26 mouse cellular contexts compared by ENCODE assay signal in genomic region chr12:103946243-103946642, GRCm38 (mm10). TPM values are rescaled to one million over a fixed set of nuclear protein-coding genes. Genes with fewer than 3 reads are reported as not detected.
DNase-seq lines count a peak whose midpoint lies in the region; ATAC-seq and TF ChIP-seq lines count a peak whose summit lies in the region.
"Had no signal": no experiment of that assay in that cellular context is flagged by ENCODE, and none has a peak within 500 bp of the region (broad histone marks: within the 10 kb centered on the region; RNA-seq: fewer than 3 reads in every experiment).

No protein-coding gene starts in this region.

- 27% methylated on average over 4 of the region's 4 CpGs for WGBS in liver, adult 2 months
- 70% methylated on average over 4 of the region's 4 CpGs for WGBS in liver, embryonic 12.5 days (ENCODE audit: insufficient replicate concordance)
- 61% methylated on average over 4 of the region's 4 CpGs for WGBS in liver, postnatal 0 days (ENCODE audit: insufficient replicate concordance)
- WGBS in liver, embryonic 11.5 days, result 77% methylated on average over 4 of the region's 4 CpGs

- no peak overlapping the region for H3K4me2 ChIP-seq in liver, embryonic 12.5 days
- no peak overlapping the region for H3K4me2 ChIP-seq in liver, postnatal 0 days (ENCODE audit: low read depth, low read length)
- no peak overlapping the region for H3K4me2 ChIP-seq in liver, embryonic 11.5 days

- H3K9ac ChIP-seq in liver, adult 2 months (ENCODE audit: low read depth, low read length), result no peak overlapping the region
- H3K9ac ChIP-seq in liver, embryonic 12.5 days, result no peak overlapping the region
- no peak overlapping the region for H3K9ac ChIP-seq in liver, postnatal 0 days (replicated peaks)
- H3K9ac ChIP-seq in liver, embryonic 11.5 days (ENCODE audit: low read depth, low read length), result no peak overlapping the region

- no peak for ATAC-seq in liver, embryonic 12.5 days
- peak; percentile 29; the same call in 1 of the 2 replicates for ATAC-seq in liver, postnatal 0 days
- no peak for ATAC-seq in liver, embryonic 11.5 days (replicated peaks; ENCODE audit: low FRiP score)
- ATAC-seq: activated CD4-positive, CD25-positive, alpha-beta regulatory T cell, adult 4 months; CD4-positive, CD25-positive, alpha-beta regulatory T cell, adult 4 months; Patski had no signal

- no peaks in the 10 kb centered on the region for H3K4me1 ChIP-seq in liver, adult 2 months (ENCODE audit: control insufficient read depth, insufficient read depth, low read length)
- H3K4me1 ChIP-seq in liver, embryonic 12.5 days, result no peaks in the 10 kb centered on the region
- no peaks in the 10 kb centered on the region for H3K4me1 ChIP-seq in liver, postnatal 0 days (ENCODE audit: insufficient read depth)
- H3K4me1 ChIP-seq in liver, embryonic 11.5 days (replicated peaks; ENCODE audit: control insufficient read depth, insufficient read depth, low read length), result no peaks in the 10 kb centered on the region

- H3K27ac ChIP-seq in liver, adult 2 months (replicated peaks; ENCODE audit: insufficient read depth, low read depth, low read length), result no peak overlapping the region
- H3K27ac ChIP-seq in liver, embryonic 12.5 days, result no peak overlapping the region
- no peak overlapping the region for H3K27ac ChIP-seq in liver, postnatal 0 days (ENCODE audit: low read depth)
- H3K27ac ChIP-seq in liver, embryonic 11.5 days (ENCODE audit: low read depth, low read length), result no peak overlapping the region

- H3K4me3 ChIP-seq in liver, adult 2 months (ENCODE audit: insufficient read depth, low read depth, low read length), result no peak overlapping the region
- no peak overlapping the region for H3K4me3 ChIP-seq in liver, embryonic 12.5 days
- H3K4me3 ChIP-seq in liver, postnatal 0 days (ENCODE audit: low read depth, low read length), result no peak overlapping the region
- no peak overlapping the region for H3K4me3 ChIP-seq in liver, embryonic 11.5 days (ENCODE audit: low read depth, low read length)

- peak; percentile 64 for DNase-seq in heart, adult 11 months
- no peak for DNase-seq in heart, adult 9 months (ENCODE audit: low spot score in 2 of 2)
- DNase-seq in liver, adult 2 months (ENCODE audit: extremely low read depth, low read depth, low spot score), result no peak
- DNase-seq in liver, postnatal 0 days, result peak; percentile 27
- DNase-seq in liver, embryonic 11.5 days (ENCODE audit: low spot score), result no peak
- DNase-seq: adrenal gland, adult 2 months; adrenal gland, adult 8-10 months; adrenal gland, postnatal 10 days; adrenal gland, postnatal 14 days; adrenal gland, postnatal 25 days; adrenal gland, postnatal 36 days; B cell, adult 2 months; cerebellum, adult 11 months; cerebellum, adult 11-12 months; cerebellum, adult 18-20 months had no signal

- no peaks in the 10 kb centered on the region for H3K27me3 ChIP-seq in liver, adult 2 months (ENCODE audit: control insufficient read depth, insufficient read depth, low read length)
- no peaks in the 10 kb centered on the region for H3K27me3 ChIP-seq in liver, embryonic 12.5 days (replicated peaks)
- no peaks in the 10 kb centered on the region for H3K27me3 ChIP-seq in liver, postnatal 0 days (ENCODE audit: insufficient read depth, low read length)
- no peaks in the 10 kb centered on the region for H3K27me3 ChIP-seq in liver, embryonic 11.5 days (replicated peaks; ENCODE audit: control insufficient read depth, insufficient read depth, low read length)
- H3K27me3 ChIP-seq: Patski had no signal

- peak; percentile 25; the same call in 1 of the 2 replicates for TF ChIP-seq CTCF in liver, adult 2 months (IDR thresholded peaks at IDR 0.05; ENCODE audit: low read depth, low read length)
- TF ChIP-seq CTCF in liver, postnatal 0 days (IDR thresholded peaks at IDR 0.05; ENCODE audit: low read depth), result no peak

- no peak for TF ChIP-seq EP300 in liver, postnatal 0 days (IDR thresholded peaks at IDR 0.05; ENCODE audit: low read depth)

- no peaks in the 10 kb centered on the region for H3K79me2 ChIP-seq in liver, adult 2 months (ENCODE audit: control insufficient read depth, insufficient read depth, low read length)

- H3K36me3 ChIP-seq in liver, adult 2 months (ENCODE audit: control insufficient read depth, insufficient read depth, low read length), result peaks cover 12% of the 10 kb centered on the region; the same call in 1 of the 2 replicates
- no peaks in the 10 kb centered on the region for H3K36me3 ChIP-seq in liver, embryonic 12.5 days
- no peaks in the 10 kb centered on the region for H3K36me3 ChIP-seq in liver, postnatal 0 days (replicated peaks; ENCODE audit: insufficient read depth, low read length)
- no peaks in the 10 kb centered on the region for H3K36me3 ChIP-seq in liver, embryonic 11.5 days (ENCODE audit: control insufficient read depth, insufficient read depth, low read length)
- H3K36me3 ChIP-seq: G1E had no signal

- 0 out of 2 replicates have a peak, but pooled peaks cover 17% of the 10 kb centered on the region for H3K9me3 ChIP-seq in liver, embryonic 12.5 days (replicated peaks)
- no peaks in the 10 kb centered on the region for H3K9me3 ChIP-seq in liver, postnatal 0 days (ENCODE audit: low read length)
- no peaks in the 10 kb centered on the region for H3K9me3 ChIP-seq in liver, embryonic 11.5 days (ENCODE audit: control insufficient read depth, low read length)
- H3K9me3 ChIP-seq: G1E had no signal

- TF ChIP-seq POLR2A in liver, adult 2 months (IDR thresholded peaks at IDR 0.05; ENCODE audit: extremely low read depth, insufficient read depth, low read length), result peak; percentile 53

RNA-seq across cellular contexts. Expression of gene Serpina1e, which starts 12.5 kb away (rescaled TPM):
- 1,162 and 7,105 TPM in 2 replicates for total RNA-seq in liver, adult 2 months (2014; rRNA removed)
- polyA plus RNA-seq in liver, adult 2 months (2012; rRNA removed), result 268 and 557 TPM in 2 replicates
- polyA plus RNA-seq in liver, embryonic 12.5 days (2016; fragmentation: Nextera tagmentation; extraction: Ambion mirVana), result 39.1 and 44.7 TPM in 2 replicates
- 4,259 and 4,481 TPM in 2 replicates for polyA plus RNA-seq in liver, postnatal 0 days (2015; fragmentation: Nextera tagmentation; extraction: Ambion mirVana)
- polyA plus RNA-seq in liver, embryonic 11.5 days (2014; fragmentation: Nextera tagmentation; extraction: Ambion mirVana), result 36.4 and 37.7 TPM in 2 replicates
- total RNA-seq: CH12.LX, ES-E14, G1E, MEL had no signal
- polyA plus RNA-seq: activated CD4-positive, CD25-positive, alpha-beta regulatory T cell, adult 4 months; C2C12; CD4-positive, CD25-positive, alpha-beta regulatory T cell, adult 4 months; G1E had no signal

RNA-seq across cellular contexts. Expression of gene Serpina1c, which starts 41.6 kb away (rescaled TPM):
- total RNA-seq in liver, adult 2 months (2014; rRNA removed), result 6,010 and 6,410 TPM in 2 replicates
- polyA plus RNA-seq in liver, adult 2 months (2012; rRNA removed), result 8,302 and 8,890 TPM in 2 replicates
- polyA plus RNA-seq in liver, embryonic 12.5 days (2016; fragmentation: Nextera tagmentation; extraction: Ambion mirVana), result 33.5 and 36.9 TPM in 2 replicates
- 1,386 and 1,402 TPM in 2 replicates for polyA plus RNA-seq in liver, postnatal 0 days (2015; fragmentation: Nextera tagmentation; extraction: Ambion mirVana)
- polyA plus RNA-seq in liver, embryonic 11.5 days (2014; fragmentation: Nextera tagmentation; extraction: Ambion mirVana), result 20.4 and 21.9 TPM in 2 replicates
- total RNA-seq: adrenal gland, postnatal 25 days; CH12.LX; ES-E14; G1E; MEL had no signal
- polyA plus RNA-seq: activated CD4-positive, CD25-positive, alpha-beta regulatory T cell, adult 4 months; brain, embryonic 14.5 days; C2C12; CD4-positive, CD25-positive, alpha-beta regulatory T cell, adult 4 months; G1E; Patski had no signal

RNA-seq across cellular contexts. Expression of gene Serpina11, which starts 43.5 kb away (rescaled TPM):
- total RNA-seq in liver, adult 2 months (2014; rRNA removed), result 47.7 and 49.9 TPM in 2 replicates
- 107 and 114 TPM in 2 replicates for polyA plus RNA-seq in liver, adult 2 months (2012; rRNA removed)
- 2.9 and 3.2 TPM in 2 replicates for polyA plus RNA-seq in liver, embryonic 12.5 days (2016; fragmentation: Nextera tagmentation; extraction: Ambion mirVana)
- 224 and 244 TPM in 2 replicates for polyA plus RNA-seq in liver, postnatal 0 days (2015; fragmentation: Nextera tagmentation; extraction: Ambion mirVana)
- polyA plus RNA-seq in liver, embryonic 11.5 days (2014; fragmentation: Nextera tagmentation; extraction: Ambion mirVana), result 2.7 and 3.0 TPM in 2 replicates
- total RNA-seq: adrenal gland, adult 18-20 months; adrenal gland, adult 8-10 months; adrenal gland, postnatal 25 days; adrenal gland, postnatal 36 days; ES-E14; G1E had no signal
- polyA plus RNA-seq: activated CD4-positive, CD25-positive, alpha-beta regulatory T cell, adult 4 months; brain, embryonic 14.5 days; C2C12; CD4-positive, CD25-positive, alpha-beta regulatory T cell, adult 4 months; G1E; Patski had no signal

Comparison
In these comparisons a context has a peak if more than half of its experiments do, and no peak if none do; other contexts are left out.
1. DNase-seq: peak in heart, adult 11 months (single experiment) and liver, postnatal 0 days (single experiment); none in heart, adult 9 months (0 of 2), liver, adult 2 months (single experiment) and liver, embryonic 11.5 days (single experiment).
2. RNA of gene Serpina1c, which starts 41.6 kb away (polyA plus RNA-seq): 8,302 to 8,890 TPM in liver, adult 2 months and 1,386 to 1,402 TPM in liver, postnatal 0 days; 33.5 to 36.9 TPM in liver, embryonic 12.5 days and 20.4 to 21.9 TPM in liver, embryonic 11.5 days; every median in the first group is over 10 times any median in the second.
3. RNA of gene Serpina11, which starts 43.5 kb away (polyA plus RNA-seq): 224 to 244 TPM in liver, postnatal 0 days and 107 to 114 TPM in liver, adult 2 months; 2.9 to 3.2 TPM in liver, embryonic 12.5 days and 2.7 to 3.0 TPM in liver, embryonic 11.5 days; every median in the first group is over 10 times any median in the second.